Mouse (Mus musculus): ENCODE measurements around the gene Sh2d3c. TPM values are rescaled to one million over a fixed set of nuclear protein-coding genes. Genes with fewer than 3 reads are reported as not detected.

Sh2d3c gene
- polyA plus RNA-seq (2016; fragmentation: Nextera tagmentation; extraction: Ambion mirVana), result 41.8 and 45.1 TPM in 2 replicates

GRCm38 (mm10) chr2:32720681-32721229 lies at the start of gene Sh2d3c:
Gene Sh2d3c, plus strand, starts transcription at chr2:32721055.
- no peak within 1 kb of the TSS for H3K4me3 ChIP-seq
- H3K36me3 ChIP-seq, result no peaks in the 10 kb centered on the region
- no peak within 1 kb of the TSS for H3K27ac ChIP-seq
- no peaks in the 10 kb centered on the region for H3K9me3 ChIP-seq
- H3K9ac ChIP-seq, result no peak within 1 kb of the TSS
- H3K27me3 ChIP-seq (replicated peaks), result no peaks in the 10 kb centered on the region
- H3K4me2 ChIP-seq (replicated peaks), result no peak within 1 kb of the TSS; the same call in 1 of the 2 replicates
- peaks cover 11% of the 10 kb centered on the region for H3K4me1 ChIP-seq
- 61% methylated on average over 8 of the region's 8 CpGs for WGBS
- ATAC-seq (ENCODE audit: low FRiP score, low read depth), result no peak

DNA sequence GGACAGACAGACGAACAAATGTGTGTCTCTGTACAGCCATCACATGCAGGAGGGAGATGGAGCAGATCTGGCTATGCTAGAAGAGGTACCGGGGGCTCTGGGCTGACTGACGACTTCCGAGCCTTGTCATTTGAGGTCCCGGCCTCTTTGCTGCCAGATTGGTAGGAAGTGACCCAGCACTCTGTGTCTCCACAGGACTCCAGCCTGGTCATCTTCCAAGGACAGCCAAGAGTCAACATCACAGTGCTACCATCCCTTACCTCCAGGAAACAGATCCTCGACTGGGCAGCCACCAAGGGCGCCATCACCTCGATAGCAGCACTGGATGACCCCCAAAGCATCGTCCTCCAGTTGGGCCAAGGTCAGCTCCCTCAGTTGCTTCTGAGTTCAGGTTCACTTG lies 49.7 kb upstream of the Sh2d3c start:
- Histone ChIP-seq H3K4me3 (no peak overlapping the region), H3K36me3 (no peaks in the 10 kb centered on the region), H3K4me1 (no peaks in the 10 kb centered on the region; the same call in 1 of the 2 replicates), H3K4me2 (replicated peaks) (no peak overlapping the region), H3K9me3 (no peaks in the 10 kb centered on the region), H3K27ac (no peak overlapping the region), H3K9ac (no peak overlapping the region), H3K27me3 (replicated peaks) (no peaks in the 10 kb centered on the region)
- 90% methylated on average over 9 of the region's 9 CpGs for WGBS
- ATAC-seq (ENCODE audit: low FRiP score, low read depth), result no peak

- Histone ChIP-seq H3K4me1 (no peaks in the 10 kb centered on the region; the same call in 1 of the 2 replicates), H3K27me3 (replicated peaks) (no peaks in the 10 kb centered on the region), H3K27ac (no peak overlapping the region), H3K4me3 (no peak overlapping the region), H3K4me2 (replicated peaks) (no peak overlapping the region), H3K36me3 (no peaks in the 10 kb centered on the region), H3K9me3 (no peaks in the 10 kb centered on the region), H3K9ac (no peak overlapping the region)
- 73% methylated on average over 9 of the region's 9 CpGs for WGBS
- ATAC-seq (ENCODE audit: low FRiP score, low read depth), result no peak
Measured at GRCm38 (mm10) chr2:32671907-32672595, 48.8 kb upstream of the Sh2d3c start.

- ATAC-seq (ENCODE audit: low FRiP score, low read depth), result no peak
- Histone ChIP-seq H3K27me3 (replicated peaks) (no peaks in the 10 kb centered on the region), H3K36me3 (no peaks in the 10 kb centered on the region), H3K27ac (no peak overlapping the region), H3K9ac (no peak overlapping the region), H3K4me2 (replicated peaks) (no peak overlapping the region), H3K4me3 (no peak overlapping the region), H3K9me3 (no peaks in the 10 kb centered on the region), H3K4me1 (no peaks in the 10 kb centered on the region)
- 83% methylated on average over 16 of the region's 16 CpGs for WGBS
Measured at GRCm38 (mm10) chr2:32673176-32673917, 47.5 kb upstream of the Sh2d3c start.

GRCm38 (mm10) chr2:32676821-32677220 lies 44.0 kb upstream of the Sh2d3c start:
- H3K27ac ChIP-seq, result no peak overlapping the region
- no peak overlapping the region for H3K4me3 ChIP-seq
- H3K4me1 ChIP-seq, result peaks cover 3% of the 10 kb centered on the region; the same call in 1 of the 2 replicates
- ATAC-seq (ENCODE audit: low FRiP score, low read depth), result no peak
- no peaks in the 10 kb centered on the region for H3K9me3 ChIP-seq
- H3K9ac ChIP-seq, result no peak overlapping the region
- no peaks in the 10 kb centered on the region for H3K36me3 ChIP-seq
- WGBS, result 85% methylated on average over 3 of the region's 3 CpGs
- no peak overlapping the region for H3K4me2 ChIP-seq (replicated peaks)
- H3K27me3 ChIP-seq (replicated peaks), result no peaks in the 10 kb centered on the region

- ATAC-seq (ENCODE audit: low FRiP score, low read depth), result no peak
- H3K9me3 ChIP-seq, result no peaks in the 10 kb centered on the region
- H3K4me1 ChIP-seq, result peaks cover 5% of the 10 kb centered on the region; the same call in 1 of the 2 replicates
- H3K27me3 ChIP-seq (replicated peaks), result no peaks in the 10 kb centered on the region
- H3K36me3 ChIP-seq, result no peaks in the 10 kb centered on the region
- H3K4me3 ChIP-seq, result no peak overlapping the region
- no peak overlapping the region for H3K27ac ChIP-seq
- H3K9ac ChIP-seq, result no peak overlapping the region
- WGBS, result 94% methylated on average over 7 of the region's 7 CpGs
- no peak overlapping the region for H3K4me2 ChIP-seq (replicated peaks)
Measured at GRCm38 (mm10) chr2:32677683-32678082, 43.2 kb upstream of the Sh2d3c start.

DNA sequence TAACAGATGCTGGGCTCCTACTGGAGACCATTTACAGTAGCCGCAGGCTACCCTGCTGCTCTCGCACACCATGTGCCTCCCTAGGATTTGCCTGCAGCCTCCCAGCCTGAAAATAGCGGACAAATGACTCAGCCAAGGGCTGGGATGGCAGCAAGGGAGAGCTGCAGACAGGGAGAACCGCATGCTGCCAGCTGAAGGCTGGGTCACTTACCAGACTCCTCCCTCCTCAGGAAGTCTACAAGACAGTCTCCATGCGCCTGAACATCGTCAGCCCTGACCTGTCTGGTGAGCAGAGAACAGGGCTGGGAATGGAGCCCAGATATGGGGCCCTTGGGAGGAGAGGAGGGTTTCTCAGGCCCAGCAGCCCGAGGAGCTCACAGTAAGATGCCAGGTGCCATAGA lies 40.8 kb upstream of the Sh2d3c start:
- ATAC-seq (ENCODE audit: low FRiP score, low read depth), result no peak
- H3K9ac ChIP-seq, result 0 out of 2 replicates have a peak overlapping the region, but pooled peaks have one; percentile 4
- H3K27ac ChIP-seq, result no peak overlapping the region
- no peaks in the 10 kb centered on the region for H3K9me3 ChIP-seq
- peaks cover 22% of the 10 kb centered on the region for H3K36me3 ChIP-seq
- H3K4me3 ChIP-seq, result no peak overlapping the region
- peaks cover 5% of the 10 kb centered on the region; the same call in 1 of the 2 replicates for H3K4me1 ChIP-seq
- H3K4me2 ChIP-seq (replicated peaks), result no peak overlapping the region
- WGBS, result 58% methylated on average over 7 of the region's 7 CpGs
- H3K27me3 ChIP-seq (replicated peaks), result no peaks in the 10 kb centered on the region

DNA sequence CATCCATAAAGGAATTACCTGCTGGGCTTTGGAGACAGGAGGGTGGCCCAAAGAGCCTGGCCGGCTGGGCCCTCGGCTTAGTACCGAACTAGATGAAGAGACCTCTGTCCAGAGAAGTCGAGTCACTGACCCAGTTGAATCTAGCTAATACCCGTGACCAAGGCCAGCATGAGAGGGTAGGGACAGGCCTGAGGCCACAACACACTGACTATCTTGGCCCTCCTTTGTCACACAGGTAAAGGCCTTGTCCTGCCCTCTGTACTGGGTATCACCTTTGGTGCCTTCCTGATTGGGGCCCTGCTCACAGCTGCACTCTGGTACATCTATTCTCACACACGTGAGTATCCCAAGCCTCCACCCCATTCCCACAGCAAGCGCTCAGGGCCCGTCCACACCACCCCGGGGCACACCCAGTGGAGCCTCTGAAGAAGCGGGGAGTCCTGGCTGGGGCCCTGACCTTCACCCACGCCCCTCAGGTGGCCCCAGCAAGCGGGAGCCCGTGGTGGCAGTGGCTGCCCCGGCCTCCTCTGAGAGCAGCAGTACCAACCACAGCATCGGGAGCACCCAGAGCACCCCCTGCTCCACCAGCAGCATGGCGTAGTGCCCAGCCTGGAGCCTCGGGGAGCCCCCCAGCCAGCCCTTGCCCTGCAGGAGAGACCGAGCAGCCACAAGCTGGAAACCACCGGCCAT lies 39.7 kb upstream of the Sh2d3c start:
- no peaks in the 10 kb centered on the region for H3K9me3 ChIP-seq
- peaks cover 32% of the 10 kb centered on the region for H3K36me3 ChIP-seq
- WGBS, result 90% methylated on average over 19 of the region's 19 CpGs
- H3K4me2 ChIP-seq (replicated peaks), result no peak overlapping the region
- ATAC-seq (ENCODE audit: low FRiP score, low read depth), result no peak
- no peak overlapping the region for H3K27ac ChIP-seq
- H3K4me3 ChIP-seq, result no peak overlapping the region
- H3K4me1 ChIP-seq, result peaks cover 5% of the 10 kb centered on the region; the same call in 1 of the 2 replicates
- no peak overlapping the region for H3K9ac ChIP-seq
- H3K27me3 ChIP-seq (replicated peaks), result no peaks in the 10 kb centered on the region

GRCm38 (mm10) chr2:32681754-32682153 lies 39.1 kb upstream of the Sh2d3c start:
- no peak overlapping the region for H3K4me2 ChIP-seq (replicated peaks)
- WGBS, result 73% methylated on average over 6 of the region's 6 CpGs
- peaks cover 5% of the 10 kb centered on the region; the same call in 1 of the 2 replicates for H3K4me1 ChIP-seq
- no peak overlapping the region for H3K4me3 ChIP-seq
- no peak for ATAC-seq (ENCODE audit: low FRiP score, low read depth)
- H3K36me3 ChIP-seq, result peaks cover 39% of the 10 kb centered on the region
- no peaks in the 10 kb centered on the region for H3K27me3 ChIP-seq (replicated peaks)
- no peak overlapping the region for H3K9ac ChIP-seq
- no peaks in the 10 kb centered on the region for H3K9me3 ChIP-seq
- no peak overlapping the region for H3K27ac ChIP-seq

DNA sequence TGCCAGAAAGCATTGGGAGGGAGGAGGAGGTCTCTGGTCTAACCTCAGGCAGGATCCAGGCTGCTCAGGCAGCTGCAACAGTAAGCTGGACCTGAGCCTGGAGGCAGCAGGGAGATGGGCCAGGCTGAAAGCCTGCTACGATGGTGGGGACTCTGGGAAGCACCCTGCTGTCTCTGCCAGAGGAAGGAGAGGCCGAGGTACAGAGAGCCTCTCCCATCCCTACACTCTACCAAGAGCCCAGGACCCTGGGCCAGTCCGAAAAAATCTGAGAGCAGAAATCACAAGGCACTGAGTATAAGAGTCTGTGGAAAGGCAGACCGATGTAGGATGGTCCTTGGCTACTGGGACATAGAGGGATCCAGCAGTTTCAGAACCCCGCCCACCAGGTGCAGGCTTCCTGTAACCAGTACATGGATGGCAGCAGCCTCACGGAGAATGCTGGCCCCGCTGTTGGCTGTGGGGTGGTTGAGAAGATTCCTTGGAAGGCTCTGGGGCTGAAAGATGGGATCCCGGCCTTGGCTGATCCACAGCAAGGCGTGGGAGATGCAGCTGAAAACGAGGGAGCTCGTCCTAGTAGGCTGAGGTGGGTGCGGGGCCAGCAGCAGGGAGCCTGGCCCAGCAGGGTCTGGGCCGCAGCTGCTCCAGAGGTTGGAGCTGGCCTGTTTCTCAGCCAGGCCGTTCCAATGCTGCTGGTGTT lies 38.0 kb upstream of the Sh2d3c start:
- Histone ChIP-seq H3K4me1 (peaks cover 5% of the 10 kb centered on the region; the same call in 1 of the 2 replicates), H3K4me3 (no peak overlapping the region), H3K9me3 (no peaks in the 10 kb centered on the region), H3K9ac (no peak overlapping the region), H3K27ac (no peak overlapping the region), H3K27me3 (replicated peaks) (no peaks in the 10 kb centered on the region), H3K36me3 (peaks cover 47% of the 10 kb centered on the region), H3K4me2 (replicated peaks) (no peak overlapping the region)
- WGBS, result 83% methylated on average over 14 of the region's 14 CpGs
- ATAC-seq (ENCODE audit: low FRiP score, low read depth), result no peak

DNA sequence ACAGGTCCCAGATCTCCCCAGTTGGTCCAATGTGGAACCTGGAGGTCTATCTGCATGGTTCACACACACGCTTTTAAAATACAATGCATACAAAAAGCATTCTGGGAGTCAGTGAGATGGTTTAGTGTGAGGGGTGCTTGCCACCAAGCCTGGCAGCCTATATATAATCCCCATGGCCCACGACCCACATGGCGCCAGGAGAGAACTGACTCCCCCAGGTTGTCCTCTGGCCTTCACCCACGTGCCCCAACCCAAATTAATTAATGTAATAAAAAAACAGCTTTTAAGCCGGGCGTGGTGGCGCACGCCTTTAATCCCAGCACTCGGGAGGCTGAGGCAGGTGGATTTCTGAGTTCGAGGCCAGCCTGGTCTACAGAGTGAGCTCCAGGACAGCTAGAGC lies 37.2 kb upstream of the Sh2d3c start:
- Histone ChIP-seq H3K27ac (no peak overlapping the region), H3K36me3 (peaks cover 47% of the 10 kb centered on the region), H3K9ac (no peak overlapping the region), H3K27me3 (replicated peaks) (no peaks in the 10 kb centered on the region), H3K9me3 (no peaks in the 10 kb centered on the region), H3K4me3 (no peak overlapping the region), H3K4me1 (peaks cover 5% of the 10 kb centered on the region; the same call in 1 of the 2 replicates), H3K4me2 (replicated peaks) (no peak overlapping the region)
- WGBS, result 91% methylated on average over 10 of the region's 10 CpGs
- ATAC-seq (ENCODE audit: low FRiP score, low read depth), result no peak

Data from neural tube, embryonic 12.5 days (tissue).